Mouse (Mus musculus): ENCODE measurements around the gene Pdgfra. TPM values are rescaled to one million over a fixed set of nuclear protein-coding genes. Genes with fewer than 3 reads are reported as not detected.

The Pdgfra gene
- total and polyA plus RNA-seq, 2 experiments = 1.1 to 4.5 TPM

DNA sequence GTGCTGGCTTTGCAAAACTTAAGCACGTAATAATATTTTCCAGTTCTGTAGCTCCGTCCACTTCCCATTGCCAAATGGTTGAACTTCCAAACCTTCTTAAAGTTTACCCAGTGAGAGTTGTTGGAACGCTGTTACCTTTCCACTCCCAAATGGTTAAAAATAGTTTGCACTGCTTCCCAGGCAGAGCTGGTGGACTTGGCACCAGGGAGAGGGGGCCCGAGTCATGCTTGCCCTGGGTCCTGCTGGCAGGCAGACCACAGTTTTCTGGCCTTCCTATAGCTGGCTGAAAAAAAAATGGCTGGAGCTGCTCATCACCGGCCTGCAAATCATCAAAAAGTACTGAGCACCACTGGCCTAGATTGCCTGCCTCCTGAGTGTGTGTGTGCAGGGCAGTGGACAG lies 32.0 kb downstream of the Pdgfra start:
- no peak overlapping the region for H3K27ac ChIP-seq (replicated peaks; ENCODE audit: insufficient read depth, low read depth, low read length)
- H3K27me3 ChIP-seq (ENCODE audit: control insufficient read depth, insufficient read depth, low read length) = no peaks in the 10 kb centered on the region
- TF ChIP-seq POLR2A (IDR thresholded peaks at IDR 0.05; ENCODE audit: extremely low read depth, insufficient read depth, low read length) (no peak), CTCF (IDR thresholded peaks at IDR 0.05; ENCODE audit: low read depth, low read length) (no peak)
- H3K9ac ChIP-seq (ENCODE audit: low read depth, low read length) = no peak overlapping the region
- H3K4me1 ChIP-seq (ENCODE audit: control insufficient read depth, insufficient read depth, low read length) = no peaks in the 10 kb centered on the region
- DNase-seq (ENCODE audit: extremely low read depth, low read depth, low spot score) = no peak
- H3K4me3 ChIP-seq (ENCODE audit: insufficient read depth, low read depth, low read length) = no peak overlapping the region
- H3K79me2 ChIP-seq (ENCODE audit: control insufficient read depth, insufficient read depth, low read length) = no peaks in the 10 kb centered on the region
- WGBS = 82% methylated on average over 5 of the region's 5 CpGs
- no peaks in the 10 kb centered on the region for H3K36me3 ChIP-seq (ENCODE audit: control insufficient read depth, insufficient read depth, low read length)

DNA sequence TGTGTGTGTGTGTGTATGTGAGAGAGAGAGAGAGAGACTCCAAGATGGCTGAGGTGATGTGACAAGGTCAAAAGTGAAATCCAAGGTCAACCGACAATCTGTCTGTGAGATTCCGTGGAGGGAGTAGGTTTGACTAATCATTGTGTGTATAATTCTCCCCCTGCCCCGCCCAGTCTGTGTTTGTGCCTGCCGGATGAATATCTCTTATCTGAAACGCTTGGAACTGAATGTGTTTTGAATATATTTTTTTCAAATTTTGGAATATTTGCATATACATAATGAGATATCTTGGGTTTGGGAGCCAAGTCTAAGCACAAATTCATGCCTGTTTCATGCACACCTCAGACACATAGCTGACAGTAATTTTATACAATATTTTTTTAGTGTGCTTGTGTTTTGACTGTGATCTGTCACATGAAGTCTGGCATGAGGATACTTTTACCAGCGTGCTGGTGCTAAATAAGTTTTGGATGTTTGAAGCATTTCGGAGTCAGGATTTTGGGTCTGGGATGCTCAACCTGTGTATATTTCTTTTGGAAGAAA lies 32.7 kb downstream of the Pdgfra start:
- 67% methylated on average over 7 of the region's 7 CpGs for WGBS
- Histone ChIP-seq H3K79me2 (ENCODE audit: control insufficient read depth, insufficient read depth, low read length) (no peaks in the 10 kb centered on the region), H3K4me3 (ENCODE audit: insufficient read depth, low read depth, low read length) (no peak overlapping the region), H3K27ac (replicated peaks; ENCODE audit: insufficient read depth, low read depth, low read length) (no peak overlapping the region), H3K4me1 (ENCODE audit: control insufficient read depth, insufficient read depth, low read length) (no peaks in the 10 kb centered on the region), H3K36me3 (ENCODE audit: control insufficient read depth, insufficient read depth, low read length) (no peaks in the 10 kb centered on the region), H3K9ac (ENCODE audit: low read depth, low read length) (no peak overlapping the region), H3K27me3 (ENCODE audit: control insufficient read depth, insufficient read depth, low read length) (no peaks in the 10 kb centered on the region)
- no peak for TF ChIP-seq CTCF (IDR thresholded peaks at IDR 0.05; ENCODE audit: low read depth, low read length)
- no peak for TF ChIP-seq POLR2A (IDR thresholded peaks at IDR 0.05; ENCODE audit: extremely low read depth, insufficient read depth, low read length)
- no peak for DNase-seq (ENCODE audit: extremely low read depth, low read depth, low spot score)

DNA sequence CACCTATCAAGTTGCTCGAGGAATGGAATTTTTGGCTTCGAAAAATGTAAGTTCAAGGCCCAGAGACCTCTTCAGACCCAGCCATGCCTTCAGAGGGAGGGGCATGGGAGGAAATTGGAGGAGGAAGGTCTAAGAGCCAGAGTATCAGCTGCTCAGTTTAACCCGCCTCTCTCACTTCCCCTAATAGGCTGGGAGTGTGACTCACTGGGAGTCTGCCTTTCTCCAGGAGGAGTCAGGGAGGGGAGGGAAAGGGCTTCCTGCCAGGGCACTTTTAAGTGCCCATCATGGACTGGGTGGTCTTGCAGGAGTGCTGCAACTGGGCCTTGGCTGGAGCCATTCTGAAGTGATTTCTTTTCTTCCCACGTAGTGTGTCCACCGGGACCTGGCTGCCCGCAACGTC lies 33.5 kb downstream of the Pdgfra start:
- no peak overlapping the region for H3K9ac ChIP-seq (ENCODE audit: low read depth, low read length)
- no peaks in the 10 kb centered on the region for H3K4me1 ChIP-seq (ENCODE audit: control insufficient read depth, insufficient read depth, low read length)
- H3K4me3 ChIP-seq (ENCODE audit: insufficient read depth, low read depth, low read length) = no peak overlapping the region
- no peaks in the 10 kb centered on the region for H3K36me3 ChIP-seq (ENCODE audit: control insufficient read depth, insufficient read depth, low read length)
- H3K27ac ChIP-seq (replicated peaks; ENCODE audit: insufficient read depth, low read depth, low read length) = no peak overlapping the region
- WGBS = 85% methylated on average over 7 of the region's 7 CpGs
- no peaks in the 10 kb centered on the region for H3K27me3 ChIP-seq (ENCODE audit: control insufficient read depth, insufficient read depth, low read length)
- TF ChIP-seq POLR2A (IDR thresholded peaks at IDR 0.05; ENCODE audit: extremely low read depth, insufficient read depth, low read length) (no peak), CTCF (IDR thresholded peaks at IDR 0.05; ENCODE audit: low read depth, low read length) (no peak)
- no peak for DNase-seq (ENCODE audit: extremely low read depth, low read depth, low spot score)
- no peaks in the 10 kb centered on the region for H3K79me2 ChIP-seq (ENCODE audit: control insufficient read depth, insufficient read depth, low read length)

DNA sequence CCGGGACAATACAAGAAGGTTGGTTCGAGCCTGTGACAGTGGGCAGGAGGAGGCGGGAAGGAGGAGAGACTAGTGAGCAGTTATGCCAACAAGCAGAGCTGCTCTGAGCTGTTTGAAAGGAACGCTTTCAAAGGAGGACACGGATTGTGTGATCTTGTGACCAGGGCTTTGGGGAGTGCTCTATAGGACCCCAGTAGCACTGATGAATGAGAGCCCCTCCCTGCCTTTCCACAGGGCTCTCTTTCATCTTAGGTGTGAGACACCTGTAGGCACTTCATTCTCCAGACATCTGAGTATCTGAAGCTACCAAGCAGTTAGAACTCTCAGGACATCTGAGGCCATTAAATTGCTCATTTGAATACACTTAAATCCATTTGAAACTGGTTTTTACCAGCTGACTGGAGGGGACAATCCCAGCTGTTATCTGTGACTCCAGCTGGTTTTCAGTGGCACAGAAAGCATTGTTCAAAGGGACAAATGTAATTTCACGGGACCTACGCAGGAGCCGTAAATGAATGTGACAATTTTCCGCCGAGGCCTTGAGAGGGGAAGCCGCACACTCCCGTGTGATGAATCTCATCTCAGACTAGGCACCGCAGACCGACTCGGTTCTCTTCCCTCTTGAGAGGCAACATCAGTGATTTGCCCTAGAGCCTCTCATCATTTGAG lies 37.4 kb downstream of the Pdgfra start:
- H3K4me1 ChIP-seq (ENCODE audit: control insufficient read depth, insufficient read depth, low read length) = no peaks in the 10 kb centered on the region
- WGBS = 88% methylated on average over 15 of the region's 15 CpGs
- H3K36me3 ChIP-seq (ENCODE audit: control insufficient read depth, insufficient read depth, low read length) = no peaks in the 10 kb centered on the region
- no peak overlapping the region for H3K4me3 ChIP-seq (ENCODE audit: insufficient read depth, low read depth, low read length)
- no peak overlapping the region for H3K27ac ChIP-seq (replicated peaks; ENCODE audit: insufficient read depth, low read depth, low read length)
- H3K27me3 ChIP-seq (ENCODE audit: control insufficient read depth, insufficient read depth, low read length) = no peaks in the 10 kb centered on the region
- no peak for TF ChIP-seq POLR2A (IDR thresholded peaks at IDR 0.05; ENCODE audit: extremely low read depth, insufficient read depth, low read length)
- TF ChIP-seq CTCF (IDR thresholded peaks at IDR 0.05; ENCODE audit: low read depth, low read length) = no peak
- no peak for DNase-seq (ENCODE audit: extremely low read depth, low read depth, low spot score)
- no peak overlapping the region for H3K9ac ChIP-seq (ENCODE audit: low read depth, low read length)
- no peaks in the 10 kb centered on the region for H3K79me2 ChIP-seq (ENCODE audit: control insufficient read depth, insufficient read depth, low read length)

DNA sequence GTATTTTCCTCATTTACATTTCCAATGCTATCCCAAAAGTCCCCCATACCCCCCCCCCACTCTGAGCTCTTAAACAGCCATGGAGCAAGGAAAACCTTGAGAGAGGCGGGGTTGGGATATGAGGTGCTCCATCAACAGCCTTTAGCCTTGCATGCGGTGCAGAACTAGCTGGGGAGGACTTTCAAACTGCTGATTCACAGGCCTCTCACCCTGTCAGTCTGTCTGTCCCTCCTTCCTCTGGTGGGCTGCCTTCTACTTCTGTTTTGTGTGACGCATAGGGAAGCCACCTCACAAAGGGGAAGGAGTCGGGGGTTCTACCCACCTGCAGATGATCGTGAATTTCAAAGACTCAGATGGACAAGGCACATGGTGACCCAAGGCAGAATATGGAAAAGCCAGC lies 41.0 kb downstream of the Pdgfra start:
- Histone ChIP-seq H3K79me2 (ENCODE audit: control insufficient read depth, insufficient read depth, low read length) (no peaks in the 10 kb centered on the region), H3K36me3 (ENCODE audit: control insufficient read depth, insufficient read depth, low read length) (no peaks in the 10 kb centered on the region), H3K27me3 (ENCODE audit: control insufficient read depth, insufficient read depth, low read length) (no peaks in the 10 kb centered on the region), H3K27ac (replicated peaks; ENCODE audit: insufficient read depth, low read depth, low read length) (no peak overlapping the region), H3K9ac (ENCODE audit: low read depth, low read length) (no peak overlapping the region), H3K4me1 (ENCODE audit: control insufficient read depth, insufficient read depth, low read length) (no peaks in the 10 kb centered on the region), H3K4me3 (ENCODE audit: insufficient read depth, low read depth, low read length) (no peak overlapping the region)
- no peak for DNase-seq (ENCODE audit: extremely low read depth, low read depth, low spot score)
- TF ChIP-seq CTCF (IDR thresholded peaks at IDR 0.05; ENCODE audit: low read depth, low read length) (no peak), POLR2A (IDR thresholded peaks at IDR 0.05; ENCODE audit: extremely low read depth, insufficient read depth, low read length) (no peak)
- 87% methylated on average over 5 of the region's 5 CpGs for WGBS

DNA sequence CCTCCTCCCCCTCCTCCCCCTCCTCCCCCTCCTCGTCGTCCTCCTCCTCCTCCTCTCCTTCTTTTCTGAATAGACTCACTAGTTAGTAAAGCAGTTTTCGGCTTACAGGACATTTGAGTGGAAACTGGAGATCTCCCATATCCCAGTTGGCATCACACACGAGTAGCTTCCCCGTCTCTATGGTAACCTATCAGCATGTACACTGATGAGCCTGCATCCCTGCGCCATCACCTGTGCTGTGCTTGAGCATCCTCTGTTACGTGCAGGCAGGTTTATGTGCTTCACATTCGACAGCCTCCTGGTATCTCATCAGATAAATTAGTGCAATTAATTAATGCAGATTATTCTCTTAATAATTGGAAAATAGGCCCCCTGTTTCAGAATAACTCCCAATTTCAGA lies 46.3 kb downstream of the Pdgfra start:
- no peaks in the 10 kb centered on the region for H3K4me1 ChIP-seq (ENCODE audit: control insufficient read depth, insufficient read depth, low read length)
- no peaks in the 10 kb centered on the region for H3K36me3 ChIP-seq (ENCODE audit: control insufficient read depth, insufficient read depth, low read length)
- DNase-seq (ENCODE audit: extremely low read depth, low read depth, low spot score) = no peak
- WGBS = 82% methylated on average over 6 of the region's 8 CpGs
- no peak overlapping the region for H3K9ac ChIP-seq (ENCODE audit: low read depth, low read length)
- TF ChIP-seq POLR2A (IDR thresholded peaks at IDR 0.05; ENCODE audit: extremely low read depth, insufficient read depth, low read length) = no peak
- TF ChIP-seq CTCF (IDR thresholded peaks at IDR 0.05; ENCODE audit: low read depth, low read length) = no peak
- no peak overlapping the region for H3K4me3 ChIP-seq (ENCODE audit: insufficient read depth, low read depth, low read length)
- no peaks in the 10 kb centered on the region for H3K79me2 ChIP-seq (ENCODE audit: control insufficient read depth, insufficient read depth, low read length)
- no peak overlapping the region for H3K27ac ChIP-seq (replicated peaks; ENCODE audit: insufficient read depth, low read depth, low read length)
- no peaks in the 10 kb centered on the region for H3K27me3 ChIP-seq (ENCODE audit: control insufficient read depth, insufficient read depth, low read length)

All from liver, adult 2 months (tissue).